Mouse (Mus musculus) midbrain, embryonic 12.5 days (tissue): ENCODE data around the gene Fpr2. TPM values are rescaled to one million over a fixed set of nuclear protein-coding genes. Genes with fewer than 3 reads are reported as not detected.
"Not testable (repeated sequence)": the region's sequence is repeated elsewhere in the genome, so short reads cannot be mapped to it uniquely, and the experiment has no call there.

Source experiments
- ATAC-seq: fragments of 200-750 bp; cut with Nextera tagmentation; 2 replicates; pipeline ENCODE4 v1.8.0; 2017; ENCODE audit warnings: low read depth, moderate TSS enrichment, moderate library complexity; ENCODE audit not compliant: low FRiP score
- H3K27ac ChIP-seq: fragments of 300-500 bp; sonication (generic); replicated peaks from 2 replicates; pipeline ENCODE4 v1.5.1; 2016; ENCODE audit warnings: mild to moderate bottlenecking
- H3K27me3 ChIP-seq: fragments of 300-500 bp; sonication (generic); 2 replicates; pipeline ENCODE4 v1.6.1; 2016; ENCODE audit warnings: mild to moderate bottlenecking
- H3K36me3 ChIP-seq: fragments of 300-500 bp; sonication (generic); 2 replicates; pipeline ENCODE4 v1.6.1; 2016
- H3K4me1 ChIP-seq: fragments of 300-500 bp; sonication (generic); 2 replicates; pipeline ENCODE4 v1.6.1; 2016
- H3K4me2 ChIP-seq: fragments of 300-500 bp; sonication (generic); replicated peaks from 2 replicates; pipeline ENCODE4 v1.6.1; 2016; ENCODE audit warnings: mild to moderate bottlenecking, moderate library complexity
- H3K4me3 ChIP-seq: fragments of 300-500 bp; sonication (generic); 2 replicates; pipeline ENCODE4 v1.5.1; 2016; ENCODE audit warnings: mild to moderate bottlenecking
- H3K9ac ChIP-seq: fragments of 300-500 bp; sonication (generic); replicated peaks from 2 replicates; pipeline ENCODE4 v1.6.1; 2016; ENCODE audit warnings: mild to moderate bottlenecking, moderate library complexity
- H3K9me3 ChIP-seq: fragments of 300-500 bp; sonication (generic); 2 replicates; pipeline ENCODE4 v1.6.1; 2016; ENCODE audit warnings: mild to moderate bottlenecking
- WGBS: fragments of 180-500 bp; shearing (Covaris S2); methylation state at CpG from one replicate; pipeline ENCODE4 v1.1.7; 2016; 5-methylcytosine and 5-hydroxymethylcytosine counted together
- polyA plus RNA-seq: library from polyadenylated mRNA; unstranded; fragments of >200 nt; fragmentation: Nextera tagmentation; extraction: Ambion mirVana; gene quantifications from 2 replicates; pipeline ENCODE4 v1.2.1, GENCODE M21; 2016

Gene Fpr2
- polyA plus RNA-seq, 1 experiment from 2014 or later = not detected

- no peaks in the 10 kb centered on the region for H3K27me3 ChIP-seq
- H3K4me3 ChIP-seq = no peak overlapping the region
- H3K27ac ChIP-seq = no peak overlapping the region
- no peaks in the 10 kb centered on the region for H3K4me1 ChIP-seq
- no peak overlapping the region for H3K4me2 ChIP-seq
- no peak overlapping the region for H3K9ac ChIP-seq
- H3K36me3 ChIP-seq = no peaks in the 10 kb centered on the region
- H3K9me3 ChIP-seq = no peaks in the 10 kb centered on the region
- 9% methylated on average over 4 of the region's 4 CpGs for WGBS
- peak; percentile 49; the same call in 1 of the 2 replicates for ATAC-seq
These were observed 8.4 kb downstream of the Fpr2 start for GRCm38 (mm10) chr17:17896039-17896438.

- H3K9me3 ChIP-seq = no peaks in the 10 kb centered on the region
- 88% methylated on average over 2 of the region's 2 CpGs for WGBS
- ATAC-seq = no peak
These were observed 11.6 kb downstream of the Fpr2 start for GRCm38 (mm10) chr17:17899268-17899667.

GRCm38 (mm10) chr17:17900768-17901167 is 13.1 kb downstream of the Fpr2 start:
- H3K27ac ChIP-seq = no peak overlapping the region
- H3K27me3 ChIP-seq = no peaks in the 10 kb centered on the region
- no peaks in the 10 kb centered on the region for H3K9me3 ChIP-seq
- H3K4me1 ChIP-seq = no peaks in the 10 kb centered on the region
- ATAC-seq = no peak
- WGBS = 83% methylated on average over 1 of the region's 1 CpGs
- H3K9ac ChIP-seq = no peak overlapping the region
- no peaks in the 10 kb centered on the region for H3K36me3 ChIP-seq
- no peak overlapping the region for H3K4me3 ChIP-seq
- H3K4me2 ChIP-seq = no peak overlapping the region

More at GRCm38 (mm10) chr17:17899268-17899667, 11.6 kb downstream of the Fpr2 start:
- Histone ChIP-seq H3K27ac (no peak overlapping the region), H3K36me3 (no peaks in the 10 kb centered on the region), H3K4me3 (no peak overlapping the region), H3K27me3 (no peaks in the 10 kb centered on the region), H3K4me2 (no peak overlapping the region), H3K4me1 (no peaks in the 10 kb centered on the region), H3K9ac (no peak overlapping the region)

GRCm38 (mm10) chr17:17909636-17910421 is 22.2 kb downstream of the Fpr2 start:
- Histone ChIP-seq H3K4me2 (peak overlapping the region; percentile 57), H3K4me1 (no peaks in the 10 kb centered on the region), H3K27ac (peak overlapping the region; percentile 65), H3K36me3 (no peaks in the 10 kb centered on the region), H3K9me3 (no peaks in the 10 kb centered on the region), H3K4me3 (peak overlapping the region; percentile 47), H3K9ac (peak overlapping the region; percentile 53), H3K27me3 (no peaks in the 10 kb centered on the region)
- ATAC-seq = peak; percentile 100
- 19% methylated on average over 51 of the region's 51 CpGs for WGBS

- 87% methylated on average over 8 of the region's 8 CpGs for WGBS
- ATAC-seq, H3K27ac ChIP-seq, H3K9ac ChIP-seq, H3K4me3 ChIP-seq, H3K27me3 ChIP-seq, H3K4me1 ChIP-seq, H3K4me2 ChIP-seq, H3K36me3 ChIP-seq, H3K9me3 ChIP-seq: not testable (repeated sequence)
These were observed 25.0 kb downstream of the Fpr2 start for GRCm38 (mm10) chr17:17912618-17913017.

GRCm38 (mm10) chr17:17917376-17917775 is 29.8 kb downstream of the Fpr2 start:
- no peak overlapping the region for H3K4me3 ChIP-seq
- no peaks in the 10 kb centered on the region for H3K4me1 ChIP-seq
- ATAC-seq = no peak
- WGBS = 85% methylated on average over 1 of the region's 1 CpGs
- no peaks in the 10 kb centered on the region for H3K36me3 ChIP-seq
- H3K27me3 ChIP-seq = no peaks in the 10 kb centered on the region
- no peak overlapping the region for H3K4me2 ChIP-seq
- H3K9ac ChIP-seq = no peak overlapping the region
- H3K9me3 ChIP-seq = no peaks in the 10 kb centered on the region
- H3K27ac ChIP-seq = no peak overlapping the region

- no peak for ATAC-seq
- Histone ChIP-seq H3K36me3 (no peaks in the 10 kb centered on the region), H3K9ac (no peak overlapping the region), H3K9me3 (no peaks in the 10 kb centered on the region), H3K27me3 (no peaks in the 10 kb centered on the region), H3K4me3 (no peak overlapping the region), H3K4me1 (no peaks in the 10 kb centered on the region), H3K4me2 (no peak overlapping the region), H3K27ac (no peak overlapping the region)
These were observed 30.2 kb downstream of the Fpr2 start for GRCm38 (mm10) chr17:17917782-17918181.

Other genes with a start within 250 kb of the Fpr2 start
- gene Vmn2r90, start 184.1 kb upstream of the Fpr2 start, polyA plus RNA-seq = not detected in 2 replicates
- gene Spaca6, start 60.7 kb upstream of the Fpr2 start, polyA plus RNA-seq = 48.0 and 48.4 TPM in 2 replicates
- 1.1 and 1.2 TPM in 2 replicates for gene Has1, start 32.6 kb upstream of the Fpr2 start, polyA plus RNA-seq
- gene Fpr1, start 3.9 kb upstream of the Fpr2 start, polyA plus RNA-seq = not detected in 2 replicates
- gene Fpr3, start within 50 bp of the Fpr2 start, polyA plus RNA-seq = not detected in 2 replicates
- not detected in 2 replicates for gene Fpr-rs4, start 133.9 kb downstream of the Fpr2 start, polyA plus RNA-seq
- gene Vmn2r124, start 161.6 kb downstream of the Fpr2 start, polyA plus RNA-seq = not detected in 2 replicates
- gene Vmn2r91, start 197.2 kb downstream of the Fpr2 start, polyA plus RNA-seq = not detected in 2 replicates